Mouse (Mus musculus) spleen, postnatal 4 days (tissue): Measurements from ENCODE around the gene Zfp385b.

Experiments
- DNase-seq, 2 experiments: peaks; one replicate each; pipeline ENCODE4 v3.0.0; 2022; ENCODE audit warnings: low spot score in 2 of 2

Zfp385b gene

GRCm38 (mm10) chr2:77518693-77519092 lies 300.7 kb downstream of the Zfp385b start:
- no peak for DNase-seq

- no peak for DNase-seq
Measured at GRCm38 (mm10) chr2:77516606-77517005, 302.8 kb downstream of the Zfp385b start.

- DNase-seq, result peak in 1 of 2 experiments; percentile 33
Measured at GRCm38 (mm10) chr2:77515654-77516053, 303.8 kb downstream of the Zfp385b start.

GRCm38 (mm10) chr2:77515011-77515410 lies 304.4 kb downstream of the Zfp385b start:
- no peak for DNase-seq

- DNase-seq, result no peak
Measured at GRCm38 (mm10) chr2:77514476-77514875, 305.0 kb downstream of the Zfp385b start.

GRCm38 (mm10) chr2:77508731-77509130 lies 310.7 kb downstream of the Zfp385b start:
- DNase-seq, result no peak

- no peak for DNase-seq
Measured at GRCm38 (mm10) chr2:77506308-77506707, 313.1 kb downstream of the Zfp385b start.

GRCm38 (mm10) chr2:77505614-77506013 lies 313.8 kb downstream of the Zfp385b start:
- no peak for DNase-seq

- no peak for DNase-seq
Measured at GRCm38 (mm10) chr2:77503674-77504351, 315.6 kb downstream of the Zfp385b start.

GRCm38 (mm10) chr2:77503217-77503616 lies 316.2 kb downstream of the Zfp385b start:
- DNase-seq, result no peak

- no peak for DNase-seq
Measured at GRCm38 (mm10) chr2:77502458-77502857, 317.0 kb downstream of the Zfp385b start.

- DNase-seq, result no peak
Measured at GRCm38 (mm10) chr2:77500480-77500879, 319.0 kb downstream of the Zfp385b start.

GRCm38 (mm10) chr2:77498379-77498778 lies 321.1 kb downstream of the Zfp385b start:
- no peak for DNase-seq

- no peak for DNase-seq
Measured at GRCm38 (mm10) chr2:77497942-77498341, 321.5 kb downstream of the Zfp385b start.

GRCm38 (mm10) chr2:77496071-77496470 lies 323.4 kb downstream of the Zfp385b start:
- no peak for DNase-seq

- DNase-seq, result no peak
Measured at GRCm38 (mm10) chr2:77495344-77495743, 324.1 kb downstream of the Zfp385b start.

- DNase-seq, result no peak
Measured at GRCm38 (mm10) chr2:77493695-77494094, 325.7 kb downstream of the Zfp385b start.

GRCm38 (mm10) chr2:77487151-77487550 lies 332.3 kb downstream of the Zfp385b start:
- no peak for DNase-seq

- no peak for DNase-seq
Measured at GRCm38 (mm10) chr2:77481274-77481673, 338.2 kb downstream of the Zfp385b start.

GRCm38 (mm10) chr2:77477536-77477935 lies 341.9 kb downstream of the Zfp385b start:
- no peak for DNase-seq

GRCm38 (mm10) chr2:77476444-77476843 lies 343.0 kb downstream of the Zfp385b start:
- no peak for DNase-seq

- no peak for DNase-seq
Measured at GRCm38 (mm10) chr2:77472254-77472837, 347.1 kb downstream of the Zfp385b start.

GRCm38 (mm10) chr2:77470716-77471115 lies 348.7 kb downstream of the Zfp385b start:
- DNase-seq, result no peak

- DNase-seq, result peak in 1 of 2 experiments; percentile 29
Measured at GRCm38 (mm10) chr2:77461413-77461812, 358.0 kb downstream of the Zfp385b start.
